Mouse (Mus musculus) lung, embryonic 15.5 days (tissue): ENCODE data around the gene Rita1. TPM values are rescaled to one million over a fixed set of nuclear protein-coding genes. Genes with fewer than 3 reads are reported as not detected.

Experiments used
- ATAC-seq: fragments of 200-750 bp; cut with Nextera tagmentation; 2 replicates; pipeline ENCODE4 v1.8.0; 2017; ENCODE audit warnings: moderate number of reproducible peaks, borderline replicate concordance; ENCODE audit not compliant: low FRiP score, low TSS enrichment; ENCODE audit errors: extremely low read depth
- H3K27ac ChIP-seq: fragments of 300-500 bp; sonication (generic); 2 replicates; pipeline ENCODE4 v1.5.1; 2015; ENCODE audit warnings: moderate library complexity, mild to moderate bottlenecking, inconsistent platforms
- H3K27me3 ChIP-seq: fragments of 300-500 bp; sonication (generic); 2 replicates; pipeline ENCODE4 v1.6.1; 2015; ENCODE audit warnings: inconsistent platforms
- H3K36me3 ChIP-seq: fragments of 300-500 bp; sonication (generic); 2 replicates; pipeline ENCODE4 v1.6.1; 2015; ENCODE audit warnings: inconsistent platforms
- H3K4me1 ChIP-seq: fragments of 300-500 bp; sonication (generic); 2 replicates; pipeline ENCODE4 v1.6.1; 2015; ENCODE audit warnings: inconsistent platforms
- H3K4me2 ChIP-seq: fragments of 300-500 bp; sonication (generic); 2 replicates; pipeline ENCODE4 v1.6.1; 2015; ENCODE audit warnings: inconsistent platforms, mild to moderate bottlenecking, moderate library complexity
- H3K4me3 ChIP-seq: fragments of 300-500 bp; sonication (generic); 2 replicates; pipeline ENCODE4 v1.5.1; 2015; ENCODE audit warnings: mild to moderate bottlenecking, inconsistent platforms
- H3K9ac ChIP-seq: fragments of 300-500 bp; sonication (generic); 2 replicates; pipeline ENCODE4 v1.6.1; 2015; ENCODE audit warnings: inconsistent platforms
- H3K9me3 ChIP-seq: fragments of 300-500 bp; sonication (generic); 2 replicates; pipeline ENCODE4 v1.6.1; 2016; ENCODE audit warnings: inconsistent platforms
- WGBS: fragments of 180-500 bp; shearing (Covaris S2); methylation state at CpG from one replicate; pipeline ENCODE4 v1.1.7; 2015; 5-methylcytosine and 5-hydroxymethylcytosine counted together
- polyA plus RNA-seq: library from polyadenylated mRNA; unstranded; fragments of >200 nt; fragmentation: Nextera tagmentation; extraction: Ambion mirVana; gene quantifications from 2 replicates; pipeline ENCODE4 v1.2.1, GENCODE M21; 2015

Gene Rita1
- polyA plus RNA-seq = 11.1 and 11.6 TPM in 2 replicates

- H3K36me3 ChIP-seq = peaks cover 14% of the 10 kb centered on the region
Observed at GRCm38 (mm10) chr5:120612442-120612821, at the start of gene Rita1, which contains the start of gene Ddx54. TSS of gene Rita1 (minus strand) at chr5:120612589. TSS of gene Ddx54 (plus strand) at chr5:120612739.

GRCm38 (mm10) chr5:120660816-120661215 is 48.4 kb upstream of the Rita1 start:
- no peak overlapping the region for H3K9ac ChIP-seq
- H3K4me2 ChIP-seq = no peak overlapping the region
- no peak overlapping the region for H3K27ac ChIP-seq
- WGBS = 32% methylated on average over 5 of the region's 5 CpGs
- H3K36me3 ChIP-seq = no peaks in the 10 kb centered on the region
- ATAC-seq = no peak
- H3K27me3 ChIP-seq = peaks cover 5% of the 10 kb centered on the region; the same call in 1 of the 2 replicates
- no peaks in the 10 kb centered on the region for H3K4me1 ChIP-seq
- H3K4me3 ChIP-seq = no peak overlapping the region
- no peaks in the 10 kb centered on the region for H3K9me3 ChIP-seq

More at GRCm38 (mm10) chr5:120612442-120612821, at the start of gene Rita1, which contains the start of gene Ddx54:
- peaks cover 24% of the 10 kb centered on the region for H3K4me1 ChIP-seq
- H3K9me3 ChIP-seq = no peaks in the 10 kb centered on the region
- H3K4me3 ChIP-seq = peak within 1 kb of the TSS; percentile 79
- WGBS = under 1% methylated on average over 22 of the region's 22 CpGs
- peak; percentile 86 for ATAC-seq
- H3K27ac ChIP-seq = peak within 1 kb of the TSS; percentile 86
- H3K27me3 ChIP-seq = no peaks in the 10 kb centered on the region
- peak within 1 kb of the TSS; percentile 68 for H3K9ac ChIP-seq
- peak within 1 kb of the TSS; percentile 83 for H3K4me2 ChIP-seq

GRCm38 (mm10) chr5:120656281-120656751 is 43.9 kb upstream of the Rita1 start:
- Histone ChIP-seq H3K4me2 (no peak overlapping the region), H3K27me3 (peaks cover 3% of the 10 kb centered on the region), H3K27ac (no peak overlapping the region), H3K9ac (no peak overlapping the region), H3K4me3 (no peak overlapping the region), H3K9me3 (no peaks in the 10 kb centered on the region), H3K4me1 (no peaks in the 10 kb centered on the region), H3K36me3 (no peaks in the 10 kb centered on the region)
- 0 out of 2 replicates have a peak, but pooled peaks have one; percentile 43 for ATAC-seq
- WGBS = 60% methylated on average over 12 of the region's 12 CpGs

GRCm38 (mm10) chr5:120653873-120654272 is 41.5 kb upstream of the Rita1 start:
- Histone ChIP-seq H3K4me2 (no peak overlapping the region), H3K27ac (no peak overlapping the region), H3K4me1 (peaks cover 8% of the 10 kb centered on the region), H3K9me3 (no peaks in the 10 kb centered on the region), H3K27me3 (peaks cover 28% of the 10 kb centered on the region), H3K9ac (no peak overlapping the region), H3K4me3 (no peak overlapping the region), H3K36me3 (no peaks in the 10 kb centered on the region)
- WGBS = 91% methylated on average over 2 of the region's 2 CpGs
- no peak for ATAC-seq

- Histone ChIP-seq H3K4me3 (no peak overlapping the region), H3K27ac (no peak overlapping the region), H3K9ac (no peak overlapping the region), H3K9me3 (no peaks in the 10 kb centered on the region), H3K27me3 (peaks cover 35% of the 10 kb centered on the region), H3K4me1 (peaks cover 15% of the 10 kb centered on the region), H3K36me3 (no peaks in the 10 kb centered on the region), H3K4me2 (no peak overlapping the region)
- ATAC-seq = no peak
- 74% methylated on average over 28 of the region's 28 CpGs for WGBS
Observed at GRCm38 (mm10) chr5:120652915-120653701, 40.7 kb upstream of the Rita1 start.

- Histone ChIP-seq H3K27me3 (peaks cover 41% of the 10 kb centered on the region), H3K27ac (no peak overlapping the region), H3K4me1 (peaks cover 15% of the 10 kb centered on the region), H3K4me3 (no peak overlapping the region), H3K36me3 (no peaks in the 10 kb centered on the region), H3K9ac (no peak overlapping the region), H3K9me3 (no peaks in the 10 kb centered on the region), H3K4me2 (no peak overlapping the region)
- no peak for ATAC-seq
- WGBS = 27% methylated on average over 5 of the region's 5 CpGs
Observed at GRCm38 (mm10) chr5:120651230-120651629, 38.8 kb upstream of the Rita1 start.

- Histone ChIP-seq H3K9me3 (no peaks in the 10 kb centered on the region), H3K27ac (no peak overlapping the region), H3K27me3 (peaks cover 41% of the 10 kb centered on the region), H3K4me1 (peaks cover 15% of the 10 kb centered on the region), H3K36me3 (no peaks in the 10 kb centered on the region), H3K9ac (no peak overlapping the region), H3K4me2 (no peak overlapping the region), H3K4me3 (no peak overlapping the region)
- no peak for ATAC-seq
- 15% methylated on average over 13 of the region's 13 CpGs for WGBS
Observed at GRCm38 (mm10) chr5:120649938-120650337, 37.5 kb upstream of the Rita1 start.

- 5% methylated on average over 21 of the region's 21 CpGs for WGBS
- ATAC-seq = peak; percentile 37; the same call in 1 of the 2 replicates
Observed at GRCm38 (mm10) chr5:120649374-120649933, 37.1 kb upstream of the Rita1 start.

GRCm38 (mm10) chr5:120648569-120649373 is 36.4 kb upstream of the Rita1 start, which contains the start of gene Rasal1:
TSS of gene Rasal1 (plus strand) at chr5:120648812.
- Histone ChIP-seq H3K36me3 (no peaks in the 10 kb centered on the region), H3K9me3 (no peaks in the 10 kb centered on the region), H3K4me2 (peak within 1 kb of the TSS; percentile 57), H3K4me3 (peak within 1 kb of the TSS; percentile 24), H3K4me1 (peaks cover 15% of the 10 kb centered on the region), H3K9ac (0 out of 2 replicates have a peak within 1 kb of the TSS, but pooled peaks have one; percentile 16), H3K27ac (no peak within 1 kb of the TSS), H3K27me3 (peaks cover 41% of the 10 kb centered on the region)
- under 1% methylated on average over 41 of the region's 53 CpGs for WGBS
- ATAC-seq = peak; percentile 61

More at GRCm38 (mm10) chr5:120649374-120649933, 37.1 kb upstream of the Rita1 start:
- Histone ChIP-seq H3K4me2 (peak overlapping the region; percentile 57), H3K9ac (no peak overlapping the region), H3K4me1 (peaks cover 15% of the 10 kb centered on the region), H3K36me3 (no peaks in the 10 kb centered on the region), H3K4me3 (peak overlapping the region; percentile 24), H3K9me3 (no peaks in the 10 kb centered on the region), H3K27me3 (peaks cover 41% of the 10 kb centered on the region), H3K27ac (no peak overlapping the region)

GRCm38 (mm10) chr5:120647814-120648491 is 35.6 kb upstream of the Rita1 start:
- Histone ChIP-seq H3K27ac (no peak overlapping the region), H3K4me2 (peak overlapping the region; percentile 57; the same call in 1 of the 2 replicates), H3K4me3 (0 out of 2 replicates have a peak overlapping the region, but pooled peaks have one; percentile 24), H3K9me3 (no peaks in the 10 kb centered on the region), H3K9ac (no peak overlapping the region), H3K4me1 (peaks cover 15% of the 10 kb centered on the region), H3K27me3 (peaks cover 41% of the 10 kb centered on the region), H3K36me3 (no peaks in the 10 kb centered on the region)
- 30% methylated on average over 12 of the region's 12 CpGs for WGBS
- no peak for ATAC-seq

- Histone ChIP-seq H3K4me3 (no peak overlapping the region), H3K36me3 (no peaks in the 10 kb centered on the region), H3K4me2 (no peak overlapping the region), H3K9ac (no peak overlapping the region), H3K9me3 (no peaks in the 10 kb centered on the region), H3K27me3 (peaks cover 41% of the 10 kb centered on the region), H3K4me1 (peaks cover 15% of the 10 kb centered on the region), H3K27ac (no peak overlapping the region)
- no peak for ATAC-seq
- 65% methylated on average over 4 of the region's 4 CpGs for WGBS
Observed at GRCm38 (mm10) chr5:120647361-120647760, 35.0 kb upstream of the Rita1 start.
